Mouse (Mus musculus): Measurements from ENCODE around the gene Shmt1. TPM values are rescaled to one million over a fixed set of nuclear protein-coding genes. Genes with fewer than 3 reads are reported as not detected.
"Not testable (repeated sequence)": the region's sequence is repeated elsewhere in the genome, so short reads cannot be mapped to it uniquely, and the experiment has no call there.

The Shmt1 gene
- 10 to 100 TPM; 13.3 to 16.0 (median 15.6) TPM for polyA plus RNA-seq (2017; shearing (Covaris generic))

GRCm38 (mm10) chr11:60811618-60812017 is at the start of gene Shmt1:
Gene Shmt1 (minus strand): TSS chr11:60811718.
- ATAC-seq: not testable (repeated sequence)

DNA sequence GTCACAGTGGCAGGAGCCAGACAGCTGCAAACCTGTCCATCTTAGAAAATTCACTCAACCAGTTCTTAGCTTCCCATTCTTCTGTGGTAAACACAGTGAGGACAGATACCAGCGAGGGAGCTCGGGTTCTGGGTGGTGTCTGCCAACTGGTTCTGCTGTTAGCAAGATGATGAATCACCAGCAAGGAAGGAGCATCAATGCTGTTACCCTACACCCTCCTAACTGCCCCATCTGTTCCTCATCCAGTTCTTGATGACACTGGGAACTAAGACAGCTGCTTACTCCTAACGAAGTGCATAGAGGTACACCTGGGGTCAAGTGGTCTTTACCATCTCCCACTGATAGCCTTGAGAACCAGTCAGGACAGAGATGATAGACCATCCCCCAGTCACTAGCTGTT is 45.1 kb upstream of the Shmt1 start:
- ATAC-seq: no peak

DNA sequence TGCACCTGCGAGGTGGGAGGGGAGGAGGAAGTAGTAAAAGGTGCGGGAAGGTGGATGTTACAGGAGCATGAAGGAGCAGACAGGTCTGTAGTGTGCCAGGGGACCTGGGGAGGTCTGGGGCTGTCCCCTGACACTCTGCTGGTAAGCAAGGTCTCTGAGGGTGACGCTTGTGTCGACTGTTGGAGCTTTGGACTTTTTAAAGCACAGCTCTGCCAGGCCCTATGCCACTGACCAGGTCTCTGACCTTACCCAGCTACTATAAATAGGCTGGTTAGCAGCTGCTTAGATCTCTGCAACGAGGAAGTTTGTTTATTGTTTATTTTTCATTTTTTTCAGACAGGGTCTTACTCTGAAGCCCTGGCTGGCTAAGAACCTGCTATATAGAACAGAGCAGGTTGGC is 33.9 kb upstream of the Shmt1 start:
- ATAC-seq: no peak

- no peak for ATAC-seq
Observed at GRCm38 (mm10) chr11:60843412-60843811, 31.9 kb upstream of the Shmt1 start.

- ATAC-seq: no peak
Observed at GRCm38 (mm10) chr11:60841467-60842200, 30.1 kb upstream of the Shmt1 start.

DNA sequence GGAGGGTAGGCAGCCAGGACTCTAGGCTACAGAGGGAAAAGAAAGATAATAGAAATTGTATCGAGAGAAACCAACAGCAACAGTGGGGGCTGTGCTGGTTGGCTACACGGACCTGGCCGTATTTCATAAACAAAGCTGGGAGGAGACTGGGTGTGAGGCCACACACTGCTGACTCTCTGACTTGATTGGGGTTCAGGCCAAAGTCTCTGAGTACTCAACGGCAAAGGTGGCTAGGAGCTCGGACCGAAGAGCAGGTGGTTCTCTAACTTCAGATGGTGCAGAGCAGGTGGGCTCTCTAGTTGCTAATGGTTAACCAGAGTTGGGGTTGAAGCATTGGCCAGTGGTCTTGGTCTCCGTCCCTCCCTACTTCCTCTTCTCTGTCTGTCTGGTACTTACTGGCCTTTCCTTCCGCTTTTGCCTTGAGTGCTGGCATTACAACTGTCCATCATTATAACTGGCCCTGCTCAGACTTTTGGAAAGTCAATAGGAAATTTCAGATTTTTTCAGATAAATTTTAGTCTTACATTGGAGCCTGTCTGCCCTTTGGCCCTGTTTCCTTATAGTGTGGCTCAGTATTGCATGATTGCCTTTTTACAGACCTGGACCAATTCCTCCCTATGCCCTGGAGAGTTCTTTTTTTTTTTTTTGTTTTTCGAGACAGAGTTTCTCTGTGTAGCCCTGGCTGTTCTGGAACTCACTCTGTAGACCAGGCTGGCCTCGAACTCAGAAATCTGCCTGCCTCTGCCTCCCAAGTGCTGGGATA is 26.3 kb upstream of the Shmt1 start:
- no peak for ATAC-seq

DNA sequence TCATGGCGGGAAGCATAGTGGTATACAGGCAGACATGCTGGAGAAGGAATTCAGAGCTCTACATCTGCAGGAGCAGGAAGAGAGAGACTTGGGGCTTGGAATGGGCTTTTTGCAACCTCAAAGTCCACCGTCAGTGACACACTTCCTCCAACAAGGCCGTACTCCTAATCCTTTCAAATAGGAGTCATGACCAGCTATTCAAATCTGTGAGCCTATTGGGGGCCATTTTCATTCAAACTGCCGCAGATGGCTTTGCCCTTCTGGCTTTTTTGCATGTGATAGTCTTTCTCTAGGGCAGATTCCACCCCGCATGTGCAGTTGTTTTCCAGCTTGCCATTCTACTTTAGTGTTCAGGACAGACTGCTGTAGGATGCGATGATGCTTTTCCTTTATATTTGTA is 25.4 kb upstream of the Shmt1 start:
- no peak for ATAC-seq

DNA sequence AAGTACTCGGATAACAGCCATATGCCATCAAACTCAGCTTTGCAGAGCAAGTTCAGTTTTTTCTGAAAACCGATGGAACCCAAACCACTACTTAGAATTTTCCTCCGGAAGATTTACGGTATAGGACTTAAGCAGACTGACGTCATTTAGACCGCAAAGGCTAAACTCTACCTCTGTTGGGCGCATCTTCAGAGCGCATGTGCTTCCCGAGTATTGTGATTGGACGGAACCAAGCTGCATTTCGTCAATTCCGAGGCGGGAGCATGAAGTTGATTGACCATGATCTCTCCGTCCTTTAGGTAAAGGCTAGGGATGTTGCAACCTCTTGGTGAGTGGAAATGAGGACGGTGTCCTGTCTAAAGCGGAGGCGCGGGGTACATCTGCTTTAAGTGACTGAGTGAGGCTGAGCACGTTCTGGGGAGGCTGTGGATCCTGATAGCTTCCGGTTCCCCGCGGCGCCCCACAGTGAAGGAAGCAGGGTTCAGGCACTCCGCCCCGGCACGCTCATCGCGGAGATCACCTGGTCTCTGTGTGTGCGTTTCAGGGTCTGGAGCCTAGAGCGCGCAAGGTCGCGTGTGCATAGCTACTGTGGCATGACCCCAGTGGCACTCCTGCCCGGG is 19.0 kb upstream of the Shmt1 start, which contains the start of gene Dhrs7b:
Gene Dhrs7b, plus strand, starts transcription at position 199 of the 620 bp plus-strand sequence.
- peak; percentile 96 for ATAC-seq

GRCm38 (mm10) chr11:60828903-60829302 is 17.4 kb upstream of the Shmt1 start:
- ATAC-seq: no peak

GRCm38 (mm10) chr11:60827241-60827945 is 15.9 kb upstream of the Shmt1 start:
- ATAC-seq: no peak

DNA sequence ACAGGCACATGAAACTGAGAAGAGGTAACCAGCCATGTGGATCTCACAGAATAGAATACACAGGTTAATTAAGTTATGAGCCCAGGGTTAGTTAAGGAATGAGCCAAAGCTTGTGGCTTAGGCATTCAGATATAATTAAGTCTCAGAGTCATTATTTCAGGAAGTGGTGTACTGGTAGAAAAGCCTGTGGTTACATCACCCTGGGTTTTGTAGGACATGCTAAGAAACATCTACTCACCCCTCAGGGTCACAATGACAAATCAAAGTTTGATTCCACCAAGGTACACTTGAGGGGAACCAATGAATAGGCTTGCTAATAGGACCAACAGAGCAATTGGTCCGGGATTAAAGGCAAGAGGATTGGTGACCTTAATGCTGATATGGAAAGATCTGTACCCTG is 15.2 kb upstream of the Shmt1 start:
- ATAC-seq: no peak

GRCm38 (mm10) chr11:60825191-60825590 is 13.7 kb upstream of the Shmt1 start:
- ATAC-seq: no peak

GRCm38 (mm10) chr11:60823771-60824170 is 12.3 kb upstream of the Shmt1 start:
- ATAC-seq: no peak

DNA sequence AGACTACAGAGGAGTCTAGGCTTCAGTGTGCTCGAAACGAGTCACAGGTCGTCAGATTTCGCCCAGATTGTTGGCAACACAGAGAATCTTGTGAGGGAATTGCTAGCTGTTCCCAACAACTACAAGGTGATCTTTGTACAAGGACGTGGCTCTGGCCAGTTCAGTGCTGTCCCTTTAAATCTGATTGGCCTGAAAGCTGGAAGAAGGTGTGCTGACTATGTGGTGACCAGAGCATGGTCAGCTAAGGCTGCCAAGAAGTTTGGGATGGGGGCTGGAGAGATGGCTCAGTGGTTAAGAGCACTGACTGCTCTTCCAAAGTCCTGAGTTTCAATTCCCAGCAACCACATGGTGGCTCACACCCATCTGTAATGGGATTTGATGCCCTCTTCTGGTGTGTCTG is 4.9 kb upstream of the Shmt1 start:
- no peak for ATAC-seq

DNA sequence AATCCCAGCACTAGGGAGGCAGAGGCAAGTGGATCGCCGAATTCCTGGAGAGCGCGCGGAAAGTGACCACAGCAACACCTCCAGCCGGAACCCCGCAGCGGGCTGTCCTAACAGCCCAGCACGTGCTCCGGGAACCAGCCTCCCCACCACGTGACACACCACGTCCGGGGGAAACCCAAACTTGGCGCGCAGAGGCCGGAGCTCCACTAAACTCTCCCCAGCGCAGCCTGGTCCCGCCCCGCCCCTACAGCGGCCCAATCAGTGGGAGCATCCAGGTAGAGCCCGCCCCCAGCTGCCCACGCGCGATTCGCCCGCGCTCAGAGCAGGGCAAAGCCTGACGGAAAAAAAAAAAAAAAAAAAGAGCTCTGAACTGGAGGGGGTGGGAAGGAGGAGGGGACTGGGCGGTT is 461 bp downstream of the Shmt1 start:
- peak; percentile 99 for ATAC-seq

DNA sequence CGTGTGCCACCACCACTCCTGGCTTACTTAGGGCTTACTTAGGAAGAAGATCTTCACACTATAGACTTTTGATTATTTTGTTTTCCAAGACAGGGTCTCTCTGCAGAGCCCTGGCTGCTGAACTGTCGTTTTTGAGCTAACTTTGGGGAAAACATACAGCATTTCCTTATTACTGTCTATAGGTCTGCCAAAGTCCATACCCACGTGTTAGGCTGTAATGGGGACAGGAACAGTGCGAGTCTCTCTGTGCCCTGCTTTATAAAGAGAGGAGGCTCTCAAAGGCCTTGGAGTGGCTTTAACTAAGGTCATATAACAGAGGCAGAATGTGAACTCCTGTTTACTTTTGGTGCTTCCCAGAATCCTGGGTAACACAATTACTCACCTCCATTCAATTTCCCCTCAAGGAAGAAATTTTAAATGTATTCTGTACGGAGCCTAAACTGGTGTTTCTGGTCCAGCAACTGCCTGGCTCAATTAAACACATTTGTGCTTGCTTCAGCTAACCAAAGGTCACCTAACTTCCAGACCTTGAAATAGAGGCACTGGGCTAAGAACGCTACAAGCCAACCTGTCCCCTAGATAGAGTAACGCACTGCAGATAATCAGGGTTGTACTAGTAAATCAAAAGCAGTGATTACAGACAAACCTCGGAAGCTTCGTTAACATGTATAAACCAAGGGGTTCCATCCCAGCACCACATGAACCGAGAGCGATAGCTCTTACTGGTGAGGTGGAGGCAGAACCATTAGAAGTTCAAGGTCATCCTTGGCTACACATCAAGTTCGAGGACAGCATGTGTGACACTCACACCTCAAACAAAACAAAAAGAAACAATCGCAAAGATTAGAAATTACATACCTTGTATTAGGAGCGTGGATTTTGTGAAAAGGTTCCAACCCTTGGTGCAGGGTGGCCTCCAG is 1.2 kb downstream of the Shmt1 start:
- no peak for ATAC-seq

DNA sequence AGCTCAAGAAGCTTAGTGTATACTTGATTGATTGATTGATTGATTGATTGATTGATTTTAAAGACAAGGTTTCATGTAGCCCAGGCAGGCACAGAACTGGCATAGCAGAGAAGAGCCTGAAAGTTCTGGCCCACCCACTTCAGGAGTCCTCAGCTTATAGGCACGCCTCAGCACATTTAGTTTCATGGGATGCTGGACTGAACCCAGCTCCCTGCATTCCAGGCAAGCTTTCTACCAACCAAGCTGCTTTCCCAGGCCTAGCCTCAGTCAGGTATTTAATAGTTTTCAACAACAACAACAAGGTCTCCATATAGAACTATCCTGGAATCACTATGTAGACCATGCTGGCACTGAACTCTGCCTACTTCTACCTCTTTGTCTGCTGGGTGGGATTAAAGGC is 2.0 kb downstream of the Shmt1 start:
- ATAC-seq: no peak

GRCm38 (mm10) chr11:60808286-60809070 is 3.0 kb downstream of the Shmt1 start:
- no peak for ATAC-seq

GRCm38 (mm10) chr11:60800892-60801291 is 10.6 kb downstream of the Shmt1 start:
- no peak for ATAC-seq

DNA sequence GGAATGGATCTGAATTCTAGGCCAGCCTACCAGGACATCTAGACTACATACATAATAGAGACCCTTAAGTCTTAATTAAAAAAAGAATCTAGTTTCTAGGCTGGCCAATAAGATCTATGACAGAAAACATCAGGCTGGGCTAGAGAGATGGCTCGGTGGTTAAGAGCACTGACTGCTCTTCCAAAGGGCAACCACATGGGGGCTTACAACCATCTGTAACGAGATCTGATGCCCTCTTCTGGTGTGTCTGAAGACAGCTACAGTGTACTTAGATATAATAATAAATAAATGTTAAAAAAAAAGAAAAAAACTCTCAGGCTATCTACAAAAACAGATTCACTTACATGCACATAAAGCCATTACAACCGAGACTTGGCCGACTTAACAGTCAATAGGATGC is 11.5 kb downstream of the Shmt1 start:
- no peak for ATAC-seq

DNA sequence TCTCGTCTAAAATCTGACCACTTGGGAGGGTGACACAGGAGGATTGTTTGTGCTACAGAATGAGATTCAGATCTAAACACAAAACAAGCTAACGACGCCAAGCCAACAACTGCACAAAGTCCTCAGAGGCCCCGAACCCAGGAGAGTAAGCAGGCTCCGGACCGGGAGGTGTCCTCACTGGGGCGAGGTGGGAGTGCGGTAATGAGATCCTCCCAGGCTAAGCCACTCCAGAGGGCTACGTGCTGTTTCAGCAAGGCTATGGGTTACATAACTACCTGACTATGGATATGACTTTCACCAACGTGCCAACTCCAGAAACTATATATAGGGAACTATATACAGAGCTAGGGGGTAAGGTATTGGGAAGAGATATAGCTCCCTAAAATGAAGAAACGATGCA is 15.2 kb downstream of the Shmt1 start:
- ATAC-seq: no peak
